Mouse (Mus musculus): Measurements from ENCODE around the gene Emx1.

DNA sequence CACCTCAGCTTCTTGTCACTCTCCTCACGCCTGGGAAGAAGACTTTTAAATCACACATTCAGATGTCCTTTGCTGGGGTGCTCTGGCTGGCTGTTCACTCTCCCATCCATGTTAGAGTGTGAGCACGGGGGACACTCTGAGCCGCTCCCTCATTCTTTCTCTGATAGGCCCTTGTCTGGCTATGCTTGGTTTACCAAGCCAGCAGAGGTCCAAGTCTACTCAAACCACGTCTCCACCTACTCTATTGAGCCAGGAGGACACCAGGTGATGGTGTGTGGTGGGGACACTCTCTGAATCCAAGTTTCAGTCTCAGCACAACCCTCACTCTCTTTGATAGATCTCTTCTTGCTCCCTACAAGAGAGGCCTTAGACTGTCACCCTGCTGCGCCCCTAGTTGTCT, 20.1 kb downstream of the Emx1 start:
- TF ChIP-seq CTCF (IDR thresholded peaks at IDR 0.05; ENCODE audit: control insufficient read depth, insufficient read depth, low read length) (no peak), POLR2A (IDR thresholded peaks at IDR 0.05; ENCODE audit: borderline replicate concordance, control insufficient read depth, low read depth, low read length) (no peak)
